Mouse (Mus musculus) erythroblast, embryonic 14.5 days (primary cell): Measurements from ENCODE around the gene Zfp414. TPM values are rescaled to one million over a fixed set of nuclear protein-coding genes. Genes with fewer than 3 reads are reported as not detected.
"Not testable (repeated sequence)": the region's sequence is repeated elsewhere in the genome, so short reads cannot be mapped to it uniquely, and the experiment has no call there.

Experiments
- H3K27me3 ChIP-seq: 2 replicates; pipeline ENCODE4 v1.6.1; 2012; ENCODE audit warnings: inconsistent platforms; ENCODE audit not compliant: control insufficient read depth
- H3K36me3 ChIP-seq: 2 replicates; pipeline ENCODE4 v1.6.1; 2012; ENCODE audit warnings: mild to moderate bottlenecking, inconsistent platforms; ENCODE audit not compliant: control insufficient read depth
- H3K4me1 ChIP-seq: 2 replicates; pipeline ENCODE4 v1.6.1; 2012; ENCODE audit warnings: inconsistent platforms; ENCODE audit not compliant: control insufficient read depth
- H3K4me3 ChIP-seq: replicated peaks from 2 replicates; pipeline ENCODE3; 2012; ENCODE audit warnings: moderate library complexity, mild to moderate bottlenecking, inconsistent platforms
- H3K9me3 ChIP-seq: 2 replicates; pipeline ENCODE4 v1.6.1; 2012; ENCODE audit warnings: low read length, inconsistent platforms, mixed read lengths; ENCODE audit not compliant: control insufficient read depth
- GATA1 ChIP-seq: IDR thresholded peaks from 2 replicates; pipeline ENCODE4 v1.6.1; 2012; ENCODE audit warnings: low read length, inconsistent platforms, mixed read lengths
- TAL1 ChIP-seq: IDR thresholded peaks from 3 replicates; pipeline ENCODE4 v1.6.1; 2012; ENCODE audit warnings: low read length, inconsistent platforms, mixed read lengths
- polyA plus RNA-seq: library from polyadenylated mRNA; stranded (reverse); fragments of >175 nt; gene quantifications from 2 replicates; pipeline ENCODE4 v1.2.3, GENCODE M21; 2012

Gene Zfp414
- polyA plus RNA-seq, 1 experiment: 14.9 TPM

DNA sequence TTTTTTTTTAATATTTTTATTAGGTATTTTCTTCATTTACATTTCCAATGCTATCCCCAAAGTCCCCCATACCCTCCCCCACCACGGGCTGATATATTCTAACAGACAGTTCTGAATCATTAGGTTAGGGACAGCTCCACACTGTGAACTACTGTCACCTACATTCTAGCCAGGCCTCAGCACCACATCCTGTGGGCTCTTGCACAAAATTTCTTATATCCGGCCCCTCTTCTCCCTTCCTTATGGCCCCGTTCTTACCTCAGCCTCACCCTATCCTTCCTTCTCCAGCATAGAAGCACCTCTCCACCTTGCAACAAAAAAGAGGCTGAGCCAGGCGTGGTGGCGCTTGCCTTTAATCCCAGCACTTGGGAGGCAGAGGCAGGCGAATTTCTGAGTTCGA lies 18.3 kb upstream of the Zfp414 start:
- Histone ChIP-seq H3K4me1 (peaks cover 14% of the 10 kb centered on the region), H3K9me3 (no peaks in the 10 kb centered on the region), H3K36me3 (no peaks in the 10 kb centered on the region), H3K27me3 (peaks cover 3% of the 10 kb centered on the region; the same call in 1 of the 2 replicates), H3K4me3 (no peak overlapping the region)
- no peak for TF ChIP-seq TAL1
- no peak for TF ChIP-seq GATA1

DNA sequence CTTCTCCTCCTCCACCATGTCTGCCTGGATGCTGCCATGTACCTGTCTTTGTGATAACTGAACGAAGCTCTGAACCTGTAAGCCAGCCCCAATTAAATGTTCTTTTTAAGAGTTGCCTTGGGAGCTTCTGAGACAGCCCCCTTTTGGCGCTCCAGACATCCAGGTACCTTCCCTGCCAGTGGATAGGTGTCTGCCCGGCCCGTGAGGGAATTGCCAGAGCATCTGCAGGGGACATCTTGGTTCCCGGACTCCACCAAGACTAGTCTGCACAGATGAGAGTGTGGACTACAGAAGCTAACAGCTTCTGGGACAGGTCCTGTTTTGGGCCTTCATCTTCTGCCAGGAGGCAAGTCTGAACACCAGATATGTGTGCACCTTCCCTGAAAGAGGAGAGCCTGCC lies 15.2 kb upstream of the Zfp414 start:
- H3K36me3 ChIP-seq, H3K4me3 ChIP-seq, H3K27me3 ChIP-seq, H3K4me1 ChIP-seq, H3K9me3 ChIP-seq: not testable (repeated sequence)

DNA sequence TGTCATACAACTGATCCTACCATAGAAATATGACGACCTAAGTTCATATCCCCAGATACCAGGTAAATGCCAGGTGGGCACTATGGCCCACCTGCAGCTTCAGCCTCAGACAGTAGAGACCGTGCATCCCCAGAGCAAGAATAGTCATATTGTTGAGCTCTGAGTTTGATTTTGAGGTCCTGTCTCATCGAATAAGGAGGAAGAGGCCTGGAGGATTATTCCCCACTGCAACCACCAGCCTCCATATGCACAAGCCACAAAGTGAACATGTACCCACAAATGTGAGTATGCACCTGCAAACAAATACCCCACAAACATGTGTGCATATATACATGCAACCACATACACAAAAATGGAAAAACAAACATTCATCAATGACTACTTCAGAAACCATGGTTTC lies 1.6 kb upstream of the Zfp414 start:
- Histone ChIP-seq H3K9me3 (no peaks in the 10 kb centered on the region), H3K4me1 (peaks cover 36% of the 10 kb centered on the region), H3K36me3 (peaks cover 23% of the 10 kb centered on the region), H3K27me3 (no peaks in the 10 kb centered on the region), H3K4me3 (no peak overlapping the region)
- TF ChIP-seq TAL1: no peak
- TF ChIP-seq GATA1: no peak

DNA sequence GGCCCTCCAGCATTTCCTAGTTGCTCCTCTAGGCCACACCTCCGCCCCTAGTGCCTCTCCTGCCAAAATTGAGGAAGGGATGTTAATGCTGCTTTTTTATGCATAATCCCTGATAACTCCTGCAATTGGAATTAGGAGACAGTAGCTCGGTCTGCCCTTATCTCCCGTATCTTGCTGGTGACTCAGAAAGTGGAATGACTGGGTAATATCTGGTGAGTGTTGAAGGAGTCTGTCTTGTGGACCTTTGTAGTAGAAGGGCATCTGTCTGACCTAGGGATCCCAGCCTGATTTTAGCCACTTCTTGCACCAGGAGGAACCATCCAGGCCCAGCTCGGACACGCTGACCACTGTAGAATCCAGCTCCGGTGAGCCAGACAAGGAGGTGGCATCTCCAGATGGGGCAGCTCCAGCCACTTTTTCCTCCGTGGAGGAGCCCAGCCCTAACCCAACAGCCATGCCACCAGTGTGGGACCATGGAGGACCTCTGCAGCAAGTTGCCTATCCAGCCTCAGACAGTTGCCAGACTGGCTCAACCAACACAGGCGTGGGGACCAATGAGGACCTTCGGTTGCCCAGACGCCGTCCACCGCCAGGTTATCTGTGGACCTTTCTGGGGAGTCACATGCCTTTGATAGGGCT lies 716 bp downstream of the Zfp414 start:
- H3K4me1 ChIP-seq: peaks cover 36% of the 10 kb centered on the region
- TF ChIP-seq TAL1 (no peak), GATA1 (peak; percentile 92)
- H3K27me3 ChIP-seq: no peaks in the 10 kb centered on the region
- H3K4me3 ChIP-seq: peak overlapping the region; percentile 94
- H3K36me3 ChIP-seq: peaks cover 35% of the 10 kb centered on the region
- H3K9me3 ChIP-seq: no peaks in the 10 kb centered on the region

DNA sequence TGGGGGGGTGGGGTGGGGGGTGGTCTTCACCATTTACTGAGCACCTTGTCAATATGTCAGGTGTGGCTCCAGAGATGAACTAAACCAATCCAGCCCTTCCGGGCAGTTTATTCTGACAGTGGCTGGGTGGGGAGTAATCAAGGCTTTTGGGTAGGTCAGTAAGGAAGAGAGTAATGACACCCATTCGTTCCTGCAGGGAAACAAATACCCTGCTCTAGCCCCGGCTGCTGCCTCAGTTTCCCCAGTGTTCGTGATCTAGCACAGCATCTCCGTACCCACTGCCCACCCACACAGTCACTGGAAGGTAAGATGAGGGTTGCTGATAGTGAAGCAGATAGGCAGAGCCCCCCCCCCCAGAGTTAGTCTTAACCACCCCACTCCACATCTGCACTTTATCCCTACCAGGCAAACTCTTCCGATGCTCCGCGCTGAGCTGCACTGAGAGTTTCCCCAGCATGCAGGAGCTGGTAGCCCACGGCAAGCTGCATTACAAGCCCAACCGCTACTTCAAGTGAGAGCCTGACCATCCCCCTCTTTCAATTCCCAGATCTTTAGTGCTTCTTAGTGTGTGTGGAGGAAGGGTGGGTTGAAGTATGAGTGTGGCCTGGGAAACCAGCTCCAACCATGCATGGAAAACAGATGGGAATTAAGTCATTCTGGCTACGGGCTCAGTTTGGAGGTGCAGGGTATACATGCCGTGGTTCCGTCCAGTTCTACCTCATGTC lies 1.4 kb downstream of the Zfp414 start:
- H3K4me1 ChIP-seq: peaks cover 36% of the 10 kb centered on the region
- TF ChIP-seq GATA1: no peak
- TF ChIP-seq TAL1: no peak
- no peaks in the 10 kb centered on the region for H3K27me3 ChIP-seq
- H3K4me3 ChIP-seq: peak overlapping the region; percentile 94
- H3K9me3 ChIP-seq: no peaks in the 10 kb centered on the region
- peaks cover 39% of the 10 kb centered on the region for H3K36me3 ChIP-seq

DNA sequence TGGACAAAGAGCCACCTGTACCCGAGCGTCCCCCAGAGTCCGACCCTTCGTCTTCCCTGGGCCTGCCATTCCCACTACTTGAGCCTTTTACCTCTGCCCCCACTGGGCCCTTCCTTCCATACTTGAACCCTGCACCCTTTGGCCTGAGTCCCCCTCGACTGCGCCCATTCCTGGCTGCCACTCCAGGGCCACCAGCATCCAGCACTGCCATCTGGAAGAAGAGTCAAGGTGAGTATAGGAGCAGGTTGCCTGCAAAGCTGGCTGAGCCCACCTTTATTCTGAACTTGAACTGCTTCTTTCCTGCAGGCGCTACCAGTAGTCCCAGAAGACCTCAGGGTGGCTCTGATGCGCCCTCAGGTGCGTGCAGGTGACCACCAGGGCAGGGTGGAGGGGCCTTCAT lies 2.3 kb downstream of the Zfp414 start:
- no peak for TF ChIP-seq TAL1
- TF ChIP-seq GATA1: no peak
- H3K36me3 ChIP-seq: peaks cover 41% of the 10 kb centered on the region

DNA sequence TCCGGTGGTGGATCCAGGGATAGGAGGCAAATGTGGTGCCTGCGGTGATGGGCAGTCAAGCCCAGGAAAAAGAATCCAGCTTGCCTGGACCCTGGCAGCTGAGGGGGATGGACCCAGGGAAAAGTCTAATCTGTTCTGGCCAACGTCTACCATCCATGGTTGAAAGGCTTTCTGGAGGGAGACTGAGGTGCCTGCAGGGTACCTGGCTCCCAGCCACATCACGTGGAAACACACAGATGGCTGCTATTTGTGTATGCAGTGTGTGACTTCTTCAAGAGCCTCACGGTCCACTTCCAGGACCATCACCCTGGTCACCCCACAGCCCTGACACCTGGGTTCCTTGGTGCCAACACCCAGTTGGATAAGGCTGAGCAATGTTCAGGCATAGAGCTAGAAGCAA lies 2.9 kb downstream of the Zfp414 start:
- TF ChIP-seq TAL1: no peak
- TF ChIP-seq GATA1: no peak
- Histone ChIP-seq H3K4me3 (no peak overlapping the region), H3K9me3 (no peaks in the 10 kb centered on the region), H3K27me3 (no peaks in the 10 kb centered on the region), H3K36me3 (peaks cover 42% of the 10 kb centered on the region), H3K4me1 (peaks cover 36% of the 10 kb centered on the region)

More for the DNA sequence above, 2.3 kb downstream of the Zfp414 start:
- Histone ChIP-seq H3K27me3 (no peaks in the 10 kb centered on the region), H3K4me1 (peaks cover 36% of the 10 kb centered on the region), H3K4me3 (no peak overlapping the region), H3K9me3 (no peaks in the 10 kb centered on the region)

DNA sequence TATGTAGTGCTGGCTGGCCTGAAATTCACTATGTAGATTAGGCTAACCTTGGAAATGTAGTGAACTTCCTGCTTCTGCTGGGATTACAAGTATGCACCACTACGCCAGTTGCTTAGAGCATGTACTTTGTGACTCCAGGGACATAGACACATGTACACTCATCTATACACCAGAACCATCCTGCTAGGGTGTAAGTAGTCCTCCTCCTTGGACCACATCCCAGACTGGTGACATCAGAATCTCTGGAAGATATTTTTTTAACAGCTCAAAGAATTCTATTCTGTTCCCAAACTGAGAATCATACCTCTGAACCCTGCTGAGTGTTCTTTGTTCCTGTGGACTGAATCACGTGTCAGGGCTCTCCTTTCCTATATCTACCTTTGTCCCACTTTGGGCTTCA lies 8.1 kb downstream of the Zfp414 start:
- Histone ChIP-seq H3K4me1 (peaks cover 4% of the 10 kb centered on the region), H3K27me3 (no peaks in the 10 kb centered on the region), H3K36me3 (peaks cover 41% of the 10 kb centered on the region), H3K9me3 (no peaks in the 10 kb centered on the region), H3K4me3 (no peak overlapping the region)
- no peak for TF ChIP-seq GATA1
- TF ChIP-seq TAL1: no peak

DNA sequence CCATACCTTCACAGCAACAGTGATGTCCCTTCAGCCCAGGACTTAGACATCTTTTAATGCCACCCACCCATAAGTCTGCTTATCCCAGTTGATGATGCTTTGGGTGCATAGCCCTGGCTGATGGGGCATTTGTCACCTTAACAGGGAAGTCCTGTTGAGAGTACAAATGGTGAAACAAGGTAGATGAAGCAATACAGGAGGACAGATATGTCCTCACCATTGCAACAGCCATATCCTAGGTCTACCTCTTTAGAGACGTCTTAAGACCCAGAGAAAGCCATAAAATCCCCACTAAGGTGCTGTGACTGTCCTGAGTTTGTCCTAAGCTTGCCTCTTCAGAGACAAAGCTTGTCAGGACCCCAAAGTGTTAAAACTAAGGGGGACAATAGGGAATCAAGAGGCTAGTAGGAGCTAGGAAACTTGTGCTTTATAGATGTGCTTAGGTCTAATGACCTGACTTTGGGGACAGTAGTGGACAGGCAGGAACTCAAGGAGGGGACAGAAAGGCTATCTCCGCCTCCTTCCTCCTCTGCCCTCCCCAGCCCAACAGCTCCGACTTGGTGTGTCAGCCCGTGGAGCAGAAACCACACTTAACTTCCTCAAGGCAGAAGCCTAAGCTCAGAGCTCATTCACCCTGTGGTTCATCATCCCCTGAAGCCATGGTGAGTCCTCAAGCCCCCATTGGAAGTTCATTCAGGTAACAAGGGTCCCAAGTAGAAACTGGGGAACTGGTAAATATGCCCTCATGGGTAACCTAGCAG lies 8.8 kb downstream of the Zfp414 start, which contains the start of gene Pram1:
Pram1 (plus strand) TSS at position 541 of the 761 bp plus-strand sequence.
- Histone ChIP-seq H3K36me3 (peaks cover 47% of the 10 kb centered on the region), H3K4me1 (peaks cover 4% of the 10 kb centered on the region), H3K4me3 (no peak within 1 kb of the TSS), H3K9me3 (no peaks in the 10 kb centered on the region), H3K27me3 (no peaks in the 10 kb centered on the region)
- TF ChIP-seq TAL1 (no peak), GATA1 (no peak)
